Mouse (Mus musculus) fibroblast of lung, adult 2 months (primary cell): Measurements from ENCODE around the gene Sorbs1.

Source experiments
- DNase-seq: peaks from one replicate; pipeline ENCODE4 v3.0.0-alpha.2; 2011; ENCODE audit warnings: low read depth

Sorbs1 gene

GRCm38 (mm10) chr19:40345684-40346083 is 167.9 kb downstream of the Sorbs1 start:
- no peak for DNase-seq

GRCm38 (mm10) chr19:40343018-40343417 is 170.6 kb downstream of the Sorbs1 start:
- peak; percentile 36 for DNase-seq

GRCm38 (mm10) chr19:40341141-40341540 is 172.4 kb downstream of the Sorbs1 start:
- no peak for DNase-seq

- no peak for DNase-seq
These were observed 176.9 kb downstream of the Sorbs1 start for GRCm38 (mm10) chr19:40336694-40337093.

DNA sequence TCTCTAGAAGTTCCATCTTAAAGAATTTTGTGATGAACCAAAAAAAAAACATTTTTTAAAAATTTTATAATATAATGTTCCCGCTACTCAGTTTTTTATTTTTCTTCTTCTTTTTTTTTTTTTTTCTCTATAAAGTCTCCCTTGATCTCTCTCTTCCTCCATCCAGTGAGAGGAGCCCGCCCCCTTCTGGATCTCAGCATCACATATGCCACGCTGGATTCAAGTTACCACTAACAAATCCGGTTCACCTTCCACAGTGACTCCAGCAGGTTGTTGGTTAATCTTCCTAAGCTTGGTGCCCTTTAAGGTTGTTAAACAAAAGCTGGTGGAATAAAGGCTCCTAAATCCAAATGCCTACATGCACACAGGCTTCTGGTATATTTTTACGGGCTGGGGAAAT is 179.7 kb downstream of the Sorbs1 start:
- DNase-seq: no peak

- DNase-seq: no peak
These were observed 180.5 kb downstream of the Sorbs1 start for GRCm38 (mm10) chr19:40333081-40333480.

DNA sequence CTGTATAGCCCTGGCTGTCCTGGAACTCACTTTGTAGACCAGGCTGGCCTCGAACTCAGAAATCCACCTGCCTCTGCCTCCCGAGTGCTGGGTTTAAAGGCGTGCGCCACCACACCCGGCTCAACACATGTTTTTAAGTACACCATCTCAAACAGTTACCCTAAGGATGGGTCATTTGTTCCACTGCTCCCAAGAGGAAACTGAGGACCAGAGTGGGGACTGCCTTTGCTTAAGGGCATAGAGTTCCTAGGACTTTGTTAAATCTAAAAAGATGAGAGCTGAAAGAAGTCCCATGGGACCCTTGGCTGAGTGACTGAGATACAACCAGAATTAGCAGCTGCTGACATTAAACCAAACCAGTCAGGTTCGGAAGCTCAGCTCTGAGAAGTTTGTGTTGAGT is 181.3 kb downstream of the Sorbs1 start:
- DNase-seq: no peak

GRCm38 (mm10) chr19:40331846-40332245 is 181.7 kb downstream of the Sorbs1 start:
- DNase-seq: no peak

- DNase-seq: no peak
These were observed 187.5 kb downstream of the Sorbs1 start for GRCm38 (mm10) chr19:40326126-40326525.

DNA sequence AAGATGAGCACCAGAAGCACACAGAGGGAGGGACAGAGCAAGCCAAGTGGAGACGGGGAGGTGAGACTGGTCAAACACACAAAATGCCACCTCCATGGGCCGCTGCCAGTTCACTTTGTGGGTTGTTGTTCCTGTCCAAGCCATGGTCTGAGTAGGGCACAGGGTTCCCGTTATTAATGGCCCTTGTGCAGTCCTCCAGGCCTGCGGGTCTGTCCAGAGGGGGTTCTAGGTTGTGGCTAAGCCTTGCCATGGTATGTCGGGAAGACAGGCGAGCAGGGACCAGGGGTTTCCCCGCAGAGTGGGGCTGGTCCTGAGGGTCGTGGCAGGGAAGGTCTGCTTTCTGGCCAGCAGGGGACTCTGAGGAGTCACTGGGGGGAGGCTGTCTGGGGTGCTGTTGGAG is 188.2 kb downstream of the Sorbs1 start:
- DNase-seq: no peak

DNA sequence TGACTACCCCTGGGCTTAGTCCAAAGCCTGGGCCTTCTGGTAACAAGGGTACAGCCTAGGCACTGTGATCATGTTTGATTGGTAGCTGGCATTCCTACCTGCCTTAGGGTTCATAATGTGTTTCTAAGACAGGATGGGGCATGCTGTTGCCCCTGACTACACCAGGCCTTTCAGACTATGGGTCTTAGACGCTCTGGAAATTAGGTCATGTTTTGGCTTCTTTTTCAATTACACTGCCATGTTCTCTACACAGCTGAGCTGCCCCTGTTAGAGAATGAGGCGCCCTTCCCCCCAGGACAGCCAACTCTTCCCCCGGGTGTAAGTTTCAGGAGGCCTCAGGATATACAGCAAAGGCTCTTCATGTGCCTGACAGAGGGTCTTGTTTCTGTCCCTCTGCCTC is 191.4 kb downstream of the Sorbs1 start:
- DNase-seq: no peak

- DNase-seq: no peak
These were observed 194.4 kb downstream of the Sorbs1 start for GRCm38 (mm10) chr19:40319199-40319598.

- DNase-seq: no peak
These were observed 195.1 kb downstream of the Sorbs1 start for GRCm38 (mm10) chr19:40318511-40318910.

GRCm38 (mm10) chr19:40317001-40317400 is 196.6 kb downstream of the Sorbs1 start:
- DNase-seq: no peak

DNA sequence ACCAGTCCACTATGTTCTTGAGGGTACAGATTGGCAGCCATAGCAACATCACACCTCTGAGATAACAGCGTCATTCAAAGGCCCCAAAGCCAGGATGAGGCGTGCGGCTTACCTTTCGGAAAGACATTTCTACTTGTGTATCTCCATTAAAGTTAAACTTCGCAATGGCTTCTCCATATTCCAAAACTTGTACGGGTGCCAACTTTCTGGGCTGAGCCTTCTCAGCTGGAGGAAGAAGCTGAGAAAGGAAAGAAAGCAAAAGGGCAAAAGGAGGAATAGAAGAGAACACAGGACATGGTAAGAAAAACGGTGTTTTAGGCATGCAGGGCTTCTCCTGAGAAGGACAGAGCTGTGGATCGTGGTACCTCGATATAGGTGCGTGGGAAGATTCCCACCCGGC is 199.3 kb downstream of the Sorbs1 start:
- DNase-seq: no peak

GRCm38 (mm10) chr19:40311631-40312030 is 201.9 kb downstream of the Sorbs1 start:
- no peak for DNase-seq

GRCm38 (mm10) chr19:40310410-40311130 is 203.0 kb downstream of the Sorbs1 start:
- DNase-seq: no peak

DNA sequence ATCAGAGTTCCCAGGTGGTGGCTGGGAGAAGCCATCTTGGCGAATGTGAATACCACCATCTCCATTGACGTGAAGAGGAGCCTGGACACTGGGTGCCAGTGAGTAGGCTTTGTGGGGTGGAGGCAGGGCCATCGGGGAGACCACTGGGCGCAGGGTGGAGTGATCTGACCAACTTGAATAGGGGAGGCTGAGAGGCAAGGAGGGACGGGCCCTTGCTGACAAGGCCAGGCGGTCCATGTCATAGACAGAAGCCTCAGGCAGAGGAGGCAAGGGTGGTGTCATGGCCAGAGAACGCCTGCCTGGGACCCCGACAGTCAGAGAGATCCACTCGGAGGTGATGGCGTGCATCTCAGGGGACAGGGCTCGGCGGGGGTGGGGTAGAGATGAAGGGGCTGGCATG is 203.7 kb downstream of the Sorbs1 start:
- no peak for DNase-seq

DNA sequence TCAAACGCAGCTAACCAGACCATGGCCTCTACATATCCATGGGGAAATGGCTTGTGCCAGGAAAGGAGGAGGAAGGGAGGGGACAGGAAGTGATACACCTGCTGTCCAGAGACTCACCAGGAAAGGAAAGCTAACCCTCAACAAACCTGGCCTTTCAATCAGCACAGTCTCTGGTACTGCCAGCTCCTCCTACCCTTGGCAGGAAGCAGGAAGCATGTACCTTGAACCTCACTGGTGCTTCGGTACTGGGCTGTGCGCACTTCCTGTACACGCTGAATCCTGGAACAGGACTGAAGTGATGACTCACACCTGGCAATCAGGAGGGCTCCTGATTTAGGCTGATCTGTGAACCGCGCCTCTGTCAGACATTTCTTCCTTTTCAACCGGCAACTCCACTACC is 206.0 kb downstream of the Sorbs1 start:
- DNase-seq: no peak

DNA sequence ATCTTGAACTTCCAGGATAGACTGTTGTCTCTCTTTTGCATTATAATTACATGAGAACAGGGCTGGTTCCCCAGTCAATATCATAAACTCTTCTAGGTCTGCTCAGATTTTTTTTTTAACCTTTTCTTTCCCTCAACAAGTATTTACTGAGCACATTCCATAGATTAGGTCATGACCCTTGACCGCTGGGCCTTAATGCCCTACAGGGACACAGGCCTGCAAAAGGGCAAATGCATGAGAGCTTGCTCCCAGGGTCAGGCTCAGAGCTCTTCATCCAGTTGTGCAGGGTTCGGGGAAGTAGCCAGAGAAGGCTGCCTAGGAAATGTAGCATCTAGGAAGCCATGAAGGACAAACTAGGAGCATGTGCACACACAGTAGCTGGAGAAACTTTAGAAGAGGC is 206.9 kb downstream of the Sorbs1 start:
- DNase-seq: no peak

GRCm38 (mm10) chr19:40305456-40305855 is 208.1 kb downstream of the Sorbs1 start:
- no peak for DNase-seq

GRCm38 (mm10) chr19:40302916-40303315 is 210.7 kb downstream of the Sorbs1 start:
- DNase-seq: no peak

DNA sequence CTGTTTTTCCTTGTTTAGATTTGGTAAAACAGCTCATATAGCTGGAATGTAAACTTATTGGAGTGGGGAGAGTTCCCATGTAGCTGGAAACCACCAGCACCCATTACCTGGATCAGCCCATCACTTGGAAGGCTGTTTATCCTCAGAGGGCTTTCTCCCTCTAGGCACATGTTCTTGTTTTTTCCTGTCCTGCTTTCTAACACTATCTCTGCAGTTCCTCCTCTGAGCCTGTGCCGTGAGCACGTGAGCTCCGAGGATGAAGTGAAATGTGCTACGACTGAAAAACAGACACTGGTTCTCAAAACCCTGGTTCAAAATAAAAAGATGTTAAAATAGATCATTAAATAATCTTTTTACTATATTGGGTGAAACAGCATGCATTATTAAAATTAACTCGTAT is 211.1 kb downstream of the Sorbs1 start:
- DNase-seq: no peak

- DNase-seq: no peak
These were observed 213.4 kb downstream of the Sorbs1 start for GRCm38 (mm10) chr19:40299983-40300759.
